Mouse (Mus musculus) gastrocnemius, postnatal 36 days (tissue): ENCODE results near the gene Fbxw19. TPM values are rescaled to one million over a fixed set of nuclear protein-coding genes. Genes with fewer than 3 reads are reported as not detected.
"Not testable (repeated sequence)": the region's sequence is repeated elsewhere in the genome, so short reads cannot be mapped to it uniquely, and the experiment has no call there.

Experiments used
- DNase-seq, 2 experiments: peaks; one replicate each; pipeline ENCODE4 v3.0.0; 2022
- intact Hi-C: fragments of 180-260 bp; cut with DNase I; formaldehyde crosslinking; loops from one replicate; pipeline ENCODE4 v1.15.1; 2025
- long read RNA-seq, 2 experiments: library from polyadenylated mRNA; stranded (forward); transcript quantifications; one replicate each; pipeline ENCODE4 v2.0.0; 2021
- total RNA-seq, 2 experiments: library from RNA; stranded (reverse); gene quantifications; 2 replicates each; pipeline ENCODE4 v1.2.3; 2021

The Fbxw19 gene
- total RNA-seq: not detected
- long read RNA-seq, experiment 1: 0 reads
- long read RNA-seq, experiment 2: 0 reads

- intact Hi-C loops, DNase-seq: not testable (repeated sequence)
These were observed at the start of gene Fbxw19 for GRCm38 (mm10) chr9:109495775-109496174. Gene Fbxw19 (minus strand): TSS chr9:109495875.

- intact Hi-C loops: no loop called here
- DNase-seq: no peak
These were observed 27.9 kb upstream of the Fbxw19 start for GRCm38 (mm10) chr9:109523385-109524064.

- intact Hi-C loops: no loop called here
- no peak for DNase-seq
These were observed 46.6 kb downstream of the Fbxw19 start, which contains the start of gene Fbxw16 for GRCm38 (mm10) chr9:109449040-109449439. Gene Fbxw16 (minus strand): TSS chr9:109449140.

GRCm38 (mm10) chr9:109432956-109433355 is 62.7 kb downstream of the Fbxw19 start:
- DNase-seq: no peak
- intact Hi-C loops: no loop called here

Other genes with a start within 250 kb of the Fbxw19 start
- not detected for gene Fbxw14, start 208.2 kb downstream of the Fbxw19 start, total RNA-seq
- not detected for gene Fbxw28, start 156.2 kb downstream of the Fbxw19 start, total RNA-seq
- gene Fbxw22, start 91.6 kb downstream of the Fbxw19 start, total RNA-seq: not detected
- not detected for gene Fbxw16, start 46.7 kb downstream of the Fbxw19 start, total RNA-seq
- not detected for gene Fbxw15, start 72.4 kb upstream of the Fbxw19 start, total RNA-seq
- gene Fbxw24, start 130.2 kb upstream of the Fbxw19 start, total RNA-seq: not detected
- gene Fbxw25, start 168.8 kb upstream of the Fbxw19 start, total RNA-seq: not detected
- not detected for gene Fbxw18, start 206.8 kb upstream of the Fbxw19 start, total RNA-seq